Mouse (Mus musculus): ENCODE measurements around the gene Hexim1.

The Hexim1 gene

GRCm38 (mm10) chr11:103119609-103120008 lies 3.6 kb downstream of the Hexim1 start:
- no peak for DNase-seq

GRCm38 (mm10) chr11:103120315-103120714 lies 4.3 kb downstream of the Hexim1 start:
- no peak for DNase-seq

GRCm38 (mm10) chr11:103131701-103132575 lies 15.9 kb downstream of the Hexim1 start, which contains the start of gene Hexim2:
Gene Hexim2 (plus strand): TSS chr11:103132429.
- peak; percentile 80 for DNase-seq

- DNase-seq, result peak; percentile 100
Measured at GRCm38 (mm10) chr11:103132576-103133455, 16.8 kb downstream of the Hexim1 start.

- DNase-seq, result peak; percentile 44
Measured at GRCm38 (mm10) chr11:103133456-103134185, 17.6 kb downstream of the Hexim1 start.

- peak; percentile 34 for DNase-seq
Measured at GRCm38 (mm10) chr11:103134221-103134620, 18.2 kb downstream of the Hexim1 start.

GRCm38 (mm10) chr11:103136039-103136577 lies 20.1 kb downstream of the Hexim1 start:
- no peak for DNase-seq

GRCm38 (mm10) chr11:103139951-103140762 lies 24.1 kb downstream of the Hexim1 start:
- DNase-seq, result no peak

- no peak for DNase-seq
Measured at GRCm38 (mm10) chr11:103140763-103141100, 24.7 kb downstream of the Hexim1 start.

GRCm38 (mm10) chr11:103141101-103141943 lies 25.3 kb downstream of the Hexim1 start:
- no peak for DNase-seq

GRCm38 (mm10) chr11:103141944-103142255 lies 25.9 kb downstream of the Hexim1 start:
- DNase-seq, result no peak

- DNase-seq, result peak; percentile 86
Measured at GRCm38 (mm10) chr11:103142441-103143182, 26.6 kb downstream of the Hexim1 start.

- DNase-seq, result no peak
Measured at GRCm38 (mm10) chr11:103144309-103145285, 28.6 kb downstream of the Hexim1 start.

- DNase-seq, result no peak
Measured at GRCm38 (mm10) chr11:103146386-103146785, 30.4 kb downstream of the Hexim1 start.

- no peak for DNase-seq
Measured at GRCm38 (mm10) chr11:103147766-103148165, 31.7 kb downstream of the Hexim1 start.

GRCm38 (mm10) chr11:103149771-103150170 lies 33.7 kb downstream of the Hexim1 start:
- no peak for DNase-seq

- peak; percentile 98 for DNase-seq
Measured at GRCm38 (mm10) chr11:103158621-103159478, 42.8 kb downstream of the Hexim1 start.

- DNase-seq, result no peak
Measured at GRCm38 (mm10) chr11:103160738-103161137, 44.7 kb downstream of the Hexim1 start.
